Mouse (Mus musculus): ENCODE data around the gene Olfr649.

Olfr649 gene

GRCm38 (mm10) chr7:104195885-104196284, at the start of gene Olfr649:
TSS of gene Olfr649 (minus strand) at chr7:104195985.
- no peak for DNase-seq

- peak; percentile 1 for DNase-seq
These were observed 48.7 kb upstream of the Olfr649 start, which contains the start of gene Trim34a for GRCm38 (mm10) chr7:104244287-104245181. TSS of gene Trim34a (plus strand) at chr7:104244457.

DNA sequence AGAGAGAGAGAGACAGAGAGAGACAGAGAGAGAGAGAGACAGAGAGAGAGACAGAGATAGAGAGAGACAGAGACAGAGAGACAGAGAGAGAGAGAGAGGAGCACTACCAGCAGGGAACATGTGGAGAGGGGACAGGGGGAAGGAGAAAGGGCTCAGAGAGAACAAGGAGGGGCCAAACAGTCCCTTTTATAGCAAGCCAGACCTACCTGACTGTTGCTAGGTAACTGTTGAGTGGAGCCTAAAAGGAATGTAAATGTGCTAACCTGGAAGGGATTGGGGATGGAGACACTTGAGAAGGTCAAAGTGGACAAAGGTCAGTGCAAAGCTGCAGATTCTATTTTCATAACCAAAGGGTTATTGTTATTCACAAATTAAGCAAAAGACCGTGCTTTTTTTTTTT, 47.8 kb upstream of the Olfr649 start:
- DNase-seq = no peak

DNA sequence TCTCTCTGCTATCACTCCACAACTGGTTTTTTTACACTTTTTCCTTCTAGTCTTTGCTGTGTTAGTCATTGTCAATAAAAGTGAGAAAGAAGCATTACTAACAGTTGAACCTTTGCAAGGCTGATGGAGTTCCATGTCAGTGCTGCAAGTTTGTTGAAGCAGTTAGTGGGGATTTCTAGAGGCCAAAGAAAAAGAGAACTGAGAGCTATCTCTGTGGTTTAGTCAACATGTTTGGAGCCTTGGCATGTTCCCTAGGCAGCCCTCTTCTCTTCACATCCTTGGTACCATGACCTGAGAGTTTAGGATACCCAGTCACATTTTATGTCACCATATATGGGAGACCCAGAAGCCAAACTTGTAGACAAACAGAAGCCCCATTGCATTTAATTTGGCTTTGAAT, 45.1 kb upstream of the Olfr649 start:
- no peak for DNase-seq

DNA sequence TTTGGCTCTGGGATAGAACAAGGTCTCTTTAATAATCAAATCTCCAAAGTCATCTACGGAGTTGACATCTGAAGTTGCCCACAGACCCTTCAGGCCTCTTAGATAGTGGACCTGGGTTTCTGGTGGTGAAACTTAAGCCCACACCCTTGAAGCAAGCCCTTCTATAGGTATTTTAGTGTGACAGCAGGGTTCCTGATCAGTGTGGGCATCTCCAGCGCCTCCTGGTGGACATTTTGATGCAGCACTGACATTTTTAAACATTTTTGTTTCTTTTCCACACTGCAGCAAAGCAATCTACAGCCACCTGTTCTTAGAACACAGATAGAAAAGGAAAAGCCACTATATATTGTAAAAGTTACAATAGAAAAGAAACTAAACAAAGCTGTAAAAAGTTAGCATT, 35.4 kb upstream of the Olfr649 start:
- DNase-seq = peak in 1 of 2 experiments; percentile 1

DNA sequence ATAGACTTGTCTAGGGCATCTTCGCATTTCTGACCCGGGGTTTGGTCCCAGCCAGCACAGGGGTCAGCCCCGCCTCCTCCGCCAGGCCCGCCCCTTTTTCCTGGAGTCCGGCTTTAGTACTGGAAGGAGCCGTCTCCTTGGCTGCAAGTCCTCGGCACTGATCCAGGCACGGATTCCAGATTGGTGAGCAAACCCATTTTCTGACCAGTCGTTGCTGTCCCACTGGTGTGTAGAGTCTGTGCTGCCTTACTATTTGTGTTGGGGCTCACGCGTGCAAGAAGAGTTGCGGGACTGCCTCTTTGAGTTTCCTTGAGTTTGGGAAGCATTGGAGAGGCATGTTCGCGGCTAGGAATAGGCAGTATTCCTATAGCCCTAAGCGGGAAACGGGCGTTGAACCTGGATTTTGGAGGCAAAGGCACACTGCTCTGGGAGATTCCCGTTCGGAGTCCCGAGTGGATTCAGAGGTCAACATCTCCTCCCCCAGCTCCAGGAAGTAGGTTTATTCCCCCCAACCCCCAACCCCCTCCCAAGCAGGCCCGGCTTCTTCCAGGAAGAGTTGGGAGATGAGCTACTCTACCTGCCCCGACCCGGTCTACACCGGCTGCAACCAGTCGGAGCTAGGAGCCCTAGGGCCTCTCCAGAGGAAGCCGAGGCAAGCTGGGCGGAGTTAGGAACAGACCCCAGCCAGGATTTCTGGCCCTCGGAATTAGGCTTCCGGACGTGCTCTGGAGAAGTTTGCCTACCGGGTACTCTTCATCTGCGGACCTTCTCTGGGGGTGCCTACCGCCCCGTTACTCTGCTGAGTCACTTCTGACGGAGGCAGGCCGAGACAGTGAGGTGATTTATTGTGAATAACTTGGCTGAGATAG, 23.1 kb upstream of the Olfr649 start, which contains the start of gene Trim6:
TSS of gene Trim6 (plus strand) at position 93 of the 869 bp plus-strand sequence.
- peak; percentile 7 to 46 for DNase-seq

DNA sequence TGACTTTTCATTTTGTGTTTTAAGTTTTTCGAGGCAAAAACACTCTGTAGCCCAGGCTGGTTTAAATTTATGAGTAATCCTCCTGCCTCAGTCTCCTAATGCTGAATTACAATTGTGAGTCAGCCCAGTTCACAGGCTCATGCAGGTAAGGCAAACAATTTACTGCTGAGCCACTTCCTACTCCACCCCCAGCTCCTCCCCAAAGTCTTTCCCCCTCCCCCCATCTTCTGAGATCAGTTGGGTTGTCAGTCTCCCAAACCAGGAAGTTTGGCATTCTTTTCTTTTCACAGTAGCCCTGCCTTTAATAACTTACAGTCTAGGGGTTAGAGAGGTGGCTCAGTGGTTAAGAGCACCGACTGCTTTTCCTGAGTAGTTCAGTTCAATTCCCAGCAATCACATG, 22.1 kb upstream of the Olfr649 start:
- DNase-seq = no peak

GRCm38 (mm10) chr7:104216011-104216535, 20.3 kb upstream of the Olfr649 start:
- no peak for DNase-seq

DNA sequence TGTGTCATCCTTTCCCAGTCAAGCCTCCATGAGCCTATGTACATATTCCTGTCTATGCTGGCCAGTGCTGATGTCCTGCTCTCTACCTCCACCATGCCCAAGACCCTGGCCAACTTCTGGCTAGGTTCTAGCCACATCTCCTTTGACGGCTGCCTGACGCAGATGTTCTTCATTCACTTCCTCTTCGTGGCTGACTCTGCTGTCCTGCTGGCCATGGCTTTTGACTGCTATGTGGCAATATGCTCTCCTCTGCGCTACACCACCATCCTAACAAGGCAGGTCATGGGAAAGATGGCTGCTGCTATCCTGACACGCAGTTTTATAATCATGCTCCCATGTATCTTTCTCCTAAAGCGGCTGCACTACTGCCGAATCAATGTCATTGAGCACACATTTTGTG, 10.4 kb upstream of the Olfr649 start:
- DNase-seq = no peak

GRCm38 (mm10) chr7:104199822-104200221, 4.0 kb upstream of the Olfr649 start:
- peak; percentile 19 to 36 for DNase-seq

GRCm38 (mm10) chr7:104191275-104191674, 4.5 kb downstream of the Olfr649 start:
- no peak for DNase-seq

DNA sequence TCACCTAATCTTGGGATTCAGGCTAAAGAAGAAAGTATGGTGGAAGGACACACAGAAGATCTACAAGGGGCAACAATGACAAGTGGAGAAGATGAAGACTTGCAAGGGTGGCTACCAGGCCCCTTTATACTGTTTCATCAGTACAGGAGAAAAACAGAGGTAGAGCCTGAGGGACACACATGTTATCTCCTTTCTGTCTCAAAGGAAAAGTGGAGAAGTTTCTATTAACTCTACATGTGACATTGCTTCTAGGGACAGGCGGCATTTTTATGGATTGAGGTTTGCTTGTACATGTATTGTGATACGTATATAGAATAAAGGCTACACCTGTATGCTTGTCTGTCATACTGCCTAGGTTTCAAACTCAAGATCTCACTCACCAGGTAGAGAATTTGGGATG, 12.5 kb downstream of the Olfr649 start, which contains the start of gene Olfr648:
TSS of gene Olfr648 (minus strand) at position 101 of the 400 bp plus-strand sequence.
- no peak for DNase-seq

DNA sequence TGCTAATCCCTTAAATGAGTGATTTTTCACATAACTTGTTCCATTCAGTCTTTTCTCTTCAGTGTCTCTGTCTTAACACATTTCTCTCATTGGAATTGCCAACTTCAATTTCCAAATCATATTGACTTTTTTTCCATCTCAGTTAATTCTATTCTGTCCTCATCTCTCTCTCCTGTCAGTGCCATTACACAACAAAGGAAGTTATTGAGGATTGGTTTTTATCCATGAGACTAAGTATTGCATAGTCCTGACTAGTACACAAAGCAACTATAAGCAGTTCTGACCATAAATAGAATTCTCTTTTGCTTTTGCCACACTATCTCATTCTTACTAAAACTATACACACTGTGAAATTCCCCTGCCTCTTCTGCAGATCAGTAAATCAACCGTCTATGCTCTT, 16.7 kb downstream of the Olfr649 start:
- no peak for DNase-seq

DNA sequence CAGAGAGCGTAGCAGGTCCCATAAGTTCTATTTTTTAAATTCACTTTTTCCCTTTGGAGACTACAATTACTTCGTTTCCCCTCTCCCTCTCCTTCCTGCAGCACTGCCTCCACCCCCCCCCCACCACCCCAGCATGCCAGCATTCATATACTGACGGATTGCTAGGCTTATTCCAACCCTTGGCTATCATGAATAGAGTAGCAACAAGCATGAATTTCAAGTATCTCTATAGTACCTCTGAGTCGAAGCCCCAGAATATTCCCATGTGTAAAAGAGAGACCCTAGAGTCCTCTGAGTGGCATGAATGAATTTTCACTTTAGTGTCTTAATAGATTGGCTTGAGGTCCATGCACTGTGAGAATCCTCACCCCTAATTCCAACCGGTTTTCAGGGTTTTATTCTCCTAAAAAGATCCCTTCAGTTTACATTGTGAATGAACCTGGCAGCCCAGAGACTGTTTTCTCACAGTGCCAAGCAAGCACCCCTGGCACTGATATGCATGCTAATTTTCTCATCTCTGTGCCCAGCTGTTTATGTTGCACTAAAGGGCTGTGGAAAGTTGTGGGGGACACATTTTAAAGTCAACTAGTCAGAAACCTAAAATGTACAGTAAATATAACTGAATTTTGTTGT, 17.2 kb downstream of the Olfr649 start:
- DNase-seq = no peak

- no peak for DNase-seq
These were observed 20.7 kb downstream of the Olfr649 start for GRCm38 (mm10) chr7:104175085-104175484.

GRCm38 (mm10) chr7:104169634-104170204, 26.1 kb downstream of the Olfr649 start:
- no peak for DNase-seq

GRCm38 (mm10) chr7:104167105-104167504, 28.7 kb downstream of the Olfr649 start:
- DNase-seq = no peak

DNA sequence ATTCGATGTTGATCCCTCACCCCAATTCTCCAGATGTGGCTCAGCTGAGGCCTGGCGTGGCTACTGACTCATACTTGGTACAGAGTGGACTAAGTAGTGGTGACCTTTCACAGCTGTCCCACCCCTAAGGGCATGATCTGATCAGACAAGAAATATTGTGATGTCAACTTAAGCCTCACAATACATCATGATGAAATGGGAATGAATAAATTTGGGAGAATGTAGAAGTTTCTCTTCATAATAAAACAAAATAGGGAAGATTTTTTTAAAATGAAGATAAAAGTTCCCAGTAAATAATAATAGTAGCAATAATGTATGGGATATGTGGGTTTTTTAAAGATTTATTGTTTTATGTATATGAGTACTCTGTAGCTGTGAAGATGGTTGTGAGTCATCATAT, 45.3 kb downstream of the Olfr649 start, which contains the start of gene Ubqlnl:
TSS of gene Ubqlnl (minus strand) at position 101 of the 400 bp plus-strand sequence.
- DNase-seq = no peak

GRCm38 (mm10) chr7:104143179-104143578, 52.6 kb downstream of the Olfr649 start, which contains the start of gene Ubqln3:
TSS of gene Ubqln3 (minus strand) at chr7:104143279.
- DNase-seq = no peak

Measured in cerebellum, postnatal 14 days (tissue).